ENCODE assay signal across 12 mouse cellular contexts in genomic region chr13:69541209-69541608, GRCm38 (mm10). TPM values are rescaled to one million over a fixed set of nuclear protein-coding genes. Genes with fewer than 3 reads are reported as not detected.
DNase-seq lines count a peak whose midpoint lies in the region; ATAC-seq and TF ChIP-seq lines count a peak whose summit lies in the region.
"Had no signal": no experiment of that assay in that cellular context is flagged by ENCODE, and none has a peak within 500 bp of the region (broad histone marks: within the 10 kb centered on the region; RNA-seq: fewer than 3 reads in every experiment).

No protein-coding gene starts in this region.

- no peaks in the 10 kb centered on the region for H3K27me3 ChIP-seq in heart, embryonic 14.5 days (ENCODE audit: control insufficient read depth, insufficient read depth, low read length)
- H3K27me3 ChIP-seq in lung, postnatal 0 days (replicated peaks; ENCODE audit: insufficient read depth, low read length), result no peaks in the 10 kb centered on the region
- H3K27me3 ChIP-seq in stomach, embryonic 16.5 days (ENCODE audit: control insufficient read depth, insufficient read depth, low read length), result no peaks in the 10 kb centered on the region
- no peaks in the 10 kb centered on the region for H3K27me3 ChIP-seq in hindbrain, embryonic 13.5 days
- H3K27me3 ChIP-seq: limb, embryonic 13.5 days; neural tube, embryonic 12.5 days had no signal

- peak; percentile 50 for DNase-seq in adrenal gland, adult 2 months
- no peak for DNase-seq in adrenal gland, postnatal 4 days (ENCODE audit: low spot score in 2 of 2)
- DNase-seq in heart, postnatal 4 days, result no peak
- no peak for DNase-seq in lung, postnatal 0 days (ENCODE audit: low spot score)
- DNase-seq in lung, postnatal 25 days (ENCODE audit: low spot score), result no peak
- DNase-seq: thymus, adult 2 months had no signal

- 49% methylated on average over 6 of the region's 6 CpGs for WGBS in heart, embryonic 14.5 days
- 35% methylated on average over 6 of the region's 6 CpGs for WGBS in lung, postnatal 0 days
- 64% methylated on average over 6 of the region's 6 CpGs for WGBS in stomach, embryonic 16.5 days
- WGBS in hindbrain, embryonic 13.5 days, result 83% methylated on average over 6 of the region's 6 CpGs

- no peak for TF ChIP-seq CTCF in lung, postnatal 0 days (IDR thresholded peaks at IDR 0.05)

- H3K4me2 ChIP-seq in heart, embryonic 14.5 days (ENCODE audit: low read length), result 0 out of 2 replicates have a peak overlapping the region, but pooled peaks have one; percentile 8
- H3K4me2 ChIP-seq in lung, postnatal 0 days (replicated peaks; ENCODE audit: low read depth, low read length), result no peak overlapping the region
- no peak overlapping the region for H3K4me2 ChIP-seq in stomach, embryonic 16.5 days (ENCODE audit: low read depth, low read length)
- no peak overlapping the region for H3K4me2 ChIP-seq in hindbrain, embryonic 13.5 days
- H3K4me2 ChIP-seq: limb, embryonic 13.5 days; neural tube, embryonic 12.5 days had no signal

- H3K27ac ChIP-seq in heart, embryonic 14.5 days (replicated peaks in 1 of 2; ENCODE audit: control insufficient read depth in 1 of 2, insufficient read depth in 1 of 2, low read depth in 2 of 2, low read length in 2 of 2), result peak overlapping the region; percentile 27 to 94; a peak in 2 of 4 replicates
- H3K27ac ChIP-seq in lung, postnatal 0 days (ENCODE audit: low read length), result no peak overlapping the region
- peak overlapping the region; percentile 82 for H3K27ac ChIP-seq in stomach, embryonic 16.5 days (ENCODE audit: low read length)
- H3K27ac ChIP-seq in hindbrain, embryonic 13.5 days, result no peak overlapping the region
- H3K27ac ChIP-seq: limb, embryonic 13.5 days; neural tube, embryonic 12.5 days had no signal

- H3K4me1 ChIP-seq in heart, embryonic 14.5 days (ENCODE audit: control insufficient read depth in 2 of 2, insufficient read depth in 2 of 2, low read length in 2 of 2), result peaks cover 38 to 65% of the 10 kb centered on the region in 2 experiments
- no peaks in the 10 kb centered on the region for H3K4me1 ChIP-seq in lung, postnatal 0 days (ENCODE audit: insufficient read depth, low read depth, low read length)
- peaks cover 22% of the 10 kb centered on the region for H3K4me1 ChIP-seq in stomach, embryonic 16.5 days (ENCODE audit: control insufficient read depth, insufficient read depth, low read length)
- peaks cover 49% of the 10 kb centered on the region for H3K4me1 ChIP-seq in hindbrain, embryonic 13.5 days (replicated peaks)

- peak overlapping the region; percentile 44; the same call in 1 of the 2 replicates for H3K9ac ChIP-seq in heart, embryonic 14.5 days (ENCODE audit: low read length)
- no peak overlapping the region for H3K9ac ChIP-seq in lung, postnatal 0 days (replicated peaks; ENCODE audit: low read depth)
- 0 out of 2 replicates have a peak overlapping the region, but pooled peaks have one; percentile 3 for H3K9ac ChIP-seq in stomach, embryonic 16.5 days (ENCODE audit: low read length)
- H3K9ac ChIP-seq in hindbrain, embryonic 13.5 days, result no peak overlapping the region
- H3K9ac ChIP-seq: limb, embryonic 13.5 days; neural tube, embryonic 12.5 days had no signal

- H3K9me3 ChIP-seq in heart, embryonic 14.5 days (ENCODE audit: control insufficient read depth, low read length), result no peaks in the 10 kb centered on the region
- no peaks in the 10 kb centered on the region for H3K9me3 ChIP-seq in lung, postnatal 0 days (ENCODE audit: low read length)
- H3K9me3 ChIP-seq in stomach, embryonic 16.5 days (replicated peaks; ENCODE audit: control insufficient read depth, low read length), result no peaks in the 10 kb centered on the region
- H3K9me3 ChIP-seq in hindbrain, embryonic 13.5 days, result no peaks in the 10 kb centered on the region
- H3K9me3 ChIP-seq: G1E; limb, embryonic 13.5 days; neural tube, embryonic 12.5 days had no signal

- no peak overlapping the region for H3K4me3 ChIP-seq in heart, embryonic 14.5 days (ENCODE audit: control insufficient read depth in 1 of 2, insufficient read depth in 1 of 2, low read depth in 1 of 2, low read length in 2 of 2)
- H3K4me3 ChIP-seq in lung, postnatal 0 days (ENCODE audit: low read depth, low read length), result no peak overlapping the region
- no peak overlapping the region for H3K4me3 ChIP-seq in stomach, embryonic 16.5 days (replicated peaks; ENCODE audit: low read length)
- no peak overlapping the region for H3K4me3 ChIP-seq in hindbrain, embryonic 13.5 days
- H3K4me3 ChIP-seq: limb, embryonic 13.5 days; neural tube, embryonic 12.5 days had no signal

- ATAC-seq in heart, embryonic 14.5 days (ENCODE audit: insufficient number of reproducible peaks, insufficient read depth, low FRiP score, low read depth), result no peak
- 0 out of 2 replicates have a peak, but pooled peaks have one; percentile 9 for ATAC-seq in lung, postnatal 0 days
- ATAC-seq in stomach, embryonic 16.5 days (ENCODE audit: insufficient read depth, low FRiP score), result no peak
- no peak for ATAC-seq in hindbrain, embryonic 13.5 days (ENCODE audit: low FRiP score)

- H3K36me3 ChIP-seq in heart, embryonic 14.5 days (ENCODE audit: control insufficient read depth, insufficient read depth, low read length), result no peaks in the 10 kb centered on the region
- no peaks in the 10 kb centered on the region for H3K36me3 ChIP-seq in lung, postnatal 0 days (ENCODE audit: insufficient read depth, low read length)
- no peaks in the 10 kb centered on the region for H3K36me3 ChIP-seq in stomach, embryonic 16.5 days (ENCODE audit: control insufficient read depth, insufficient read depth, low read length)
- no peaks in the 10 kb centered on the region for H3K36me3 ChIP-seq in hindbrain, embryonic 13.5 days
- H3K36me3 ChIP-seq: limb, embryonic 13.5 days; neural tube, embryonic 12.5 days had no signal

- TF ChIP-seq EP300 in lung, postnatal 0 days (IDR thresholded peaks at IDR 0.05), result no peak

RNA-seq across cellular contexts. Expression of gene Tent4a, which starts 6.8 kb away (rescaled TPM):
- total RNA-seq in adrenal gland, adult 2 months (2021), result 10 to 100 TPM; 18.8 to 18.9 TPM
- 22.7 and 24.0 TPM in 2 replicates for polyA plus RNA-seq in adrenal gland, adult 2 months (2012; rRNA removed)
- 10 to 100 TPM; 26.2 to 28.3 TPM for total RNA-seq in adrenal gland, postnatal 4 days (2021)
- polyA plus RNA-seq in heart, embryonic 14.5 days (2014; fragmentation: Nextera tagmentation; extraction: Ambion mirVana), result 5.5 and 5.6 TPM in 2 replicates
- total RNA-seq in heart, postnatal 4 days (2021), result 10 to 100 TPM; 23.1 to 25.0 TPM
- polyA plus RNA-seq in lung, postnatal 0 days (2015; fragmentation: Nextera tagmentation; extraction: Ambion mirVana), result 3.1 TPM in 2 replicates
- 4.3 and 4.8 TPM in 2 replicates for polyA plus RNA-seq in stomach, embryonic 16.5 days (2015; fragmentation: Nextera tagmentation; extraction: Ambion mirVana)
- polyA plus RNA-seq in hindbrain, embryonic 13.5 days (2015; fragmentation: Nextera tagmentation; extraction: Ambion mirVana), result 6.2 and 6.6 TPM in 2 replicates

RNA-seq across cellular contexts. Expression of gene Nsun2, which starts 7.7 kb away (rescaled TPM):
- total RNA-seq in adrenal gland, adult 2 months (2021), result 100 to 1,000 TPM in 1 of 2 experiments, 10 to 100 TPM in 1; 92.2 to 113 TPM
- 22.7 and 31.0 TPM in 2 replicates for polyA plus RNA-seq in adrenal gland, adult 2 months (2012; rRNA removed)
- total RNA-seq in adrenal gland, postnatal 4 days (2021), result 10 to 100 TPM; 79.0 to 85.1 TPM
- 61.3 and 64.2 TPM in 2 replicates for polyA plus RNA-seq in heart, embryonic 14.5 days (2014; fragmentation: Nextera tagmentation; extraction: Ambion mirVana)
- 10 to 100 TPM; 48.9 to 50.9 TPM for total RNA-seq in heart, postnatal 4 days (2021)
- polyA plus RNA-seq in lung, postnatal 0 days (2015; fragmentation: Nextera tagmentation; extraction: Ambion mirVana), result 34.7 and 38.1 TPM in 2 replicates
- 108 and 114 TPM in 2 replicates for polyA plus RNA-seq in stomach, embryonic 16.5 days (2015; fragmentation: Nextera tagmentation; extraction: Ambion mirVana)
- polyA plus RNA-seq in hindbrain, embryonic 13.5 days (2015; fragmentation: Nextera tagmentation; extraction: Ambion mirVana), result 75.2 and 77.6 TPM in 2 replicates

Comparison
In these comparisons a context has a peak if more than half of its experiments do, and no peak if none do; other contexts are left out.
1. H3K27ac ChIP-seq: peak in heart, embryonic 14.5 days (2 of 2) and stomach, embryonic 16.5 days (single experiment); none in lung, postnatal 0 days (single experiment) and hindbrain, embryonic 13.5 days (single experiment).
2. H3K9ac ChIP-seq: peak in heart, embryonic 14.5 days (single experiment) and stomach, embryonic 16.5 days (single experiment); none in lung, postnatal 0 days (single experiment) and hindbrain, embryonic 13.5 days (single experiment).